Mouse (Mus musculus) hindbrain, embryonic 16.5 days (tissue): Measurements from ENCODE around the gene Kcnk1. TPM values are rescaled to one million over a fixed set of nuclear protein-coding genes. Genes with fewer than 3 reads are reported as not detected.

Experiments used
- ATAC-seq: fragments of 200-750 bp; cut with Nextera tagmentation; 2 replicates; pipeline ENCODE4 v1.8.0; 2017; ENCODE audit warnings: moderate TSS enrichment, moderate library complexity
- H3K27ac ChIP-seq: fragments of 300-500 bp; sonication (generic); 2 replicates; pipeline ENCODE4 v1.5.1; 2014; ENCODE audit warnings: low read depth, mild to moderate bottlenecking, control low read depth, low read length, moderate library complexity
- H3K27me3 ChIP-seq: fragments of 300-500 bp; sonication (generic); replicated peaks from 2 replicates; pipeline ENCODE4 v1.6.1; 2014; ENCODE audit warnings: low read length; ENCODE audit not compliant: control insufficient read depth, insufficient read depth
- H3K36me3 ChIP-seq: fragments of 300-500 bp; sonication (generic); 2 replicates; pipeline ENCODE4 v1.6.1; 2014; ENCODE audit warnings: mild to moderate bottlenecking, low read length, moderate library complexity, mixed read lengths; ENCODE audit not compliant: control insufficient read depth, insufficient read depth
- H3K4me1 ChIP-seq: fragments of 300-500 bp; sonication (generic); 2 replicates; pipeline ENCODE4 v1.6.1; 2014; ENCODE audit warnings: low read depth, low read length; ENCODE audit not compliant: control insufficient read depth, insufficient read depth
- H3K4me2 ChIP-seq: fragments of 300-500 bp; sonication (generic); 2 replicates; pipeline ENCODE4 v1.6.1; 2014; ENCODE audit warnings: mild to moderate bottlenecking, low read length, control low read depth, moderate library complexity
- H3K4me3 ChIP-seq: fragments of 300-500 bp; sonication (generic); 2 replicates; pipeline ENCODE4 v1.5.1; 2014; ENCODE audit warnings: mild to moderate bottlenecking, low read length, control low read depth, moderate library complexity
- H3K9ac ChIP-seq: fragments of 300-500 bp; sonication (generic); 2 replicates; pipeline ENCODE4 v1.6.1; 2014; ENCODE audit warnings: low read depth, mild to moderate bottlenecking, control low read depth, low read length, moderate library complexity
- H3K9me3 ChIP-seq: fragments of 300-500 bp; sonication (generic); 2 replicates; pipeline ENCODE4 v1.6.1; 2014; ENCODE audit warnings: mild to moderate bottlenecking, low read length, moderate library complexity; ENCODE audit not compliant: control insufficient read depth
- WGBS: fragments of 180-500 bp; shearing (Covaris S2); extraction: QIAGEN DNeasy Blood & Tissue Kit; methylation state at CpG from one replicate; pipeline ENCODE4 v1.1.7; 2014; 5-methylcytosine and 5-hydroxymethylcytosine counted together
- polyA plus RNA-seq: library from polyadenylated mRNA; unstranded; fragments of >200 nt; fragmentation: Nextera tagmentation; extraction: Ambion mirVana; gene quantifications from 2 replicates; pipeline ENCODE4 v1.2.1, GENCODE M21; 2015

Gene Kcnk1
- 29.3 and 32.7 TPM in 2 replicates for polyA plus RNA-seq

- Histone ChIP-seq H3K27me3 (peaks cover 2% of the 10 kb centered on the region; the same call in 1 of the 2 replicates), H3K4me1 (peaks cover 23% of the 10 kb centered on the region), H3K9me3 (no peaks in the 10 kb centered on the region), H3K4me3 (peak within 1 kb of the TSS; percentile 72), H3K4me2 (peak within 1 kb of the TSS; percentile 93), H3K36me3 (no peaks in the 10 kb centered on the region), H3K27ac (peak within 1 kb of the TSS; percentile 85), H3K9ac (peak within 1 kb of the TSS; percentile 84)
- under 1% methylated on average over 73 of the region's 73 CpGs for WGBS
- ATAC-seq = peak; percentile 81
Observed at GRCm38 (mm10) chr8:125995101-125995986, at the start of gene Kcnk1. Gene Kcnk1, plus strand, starts transcription at chr8:125995170.

- H3K27ac ChIP-seq = no peak overlapping the region
- WGBS = 83% methylated on average over 9 of the region's 9 CpGs
- H3K9me3 ChIP-seq = no peaks in the 10 kb centered on the region
- H3K9ac ChIP-seq = no peak overlapping the region
- H3K36me3 ChIP-seq = no peaks in the 10 kb centered on the region
- no peak for ATAC-seq
- no peak overlapping the region for H3K4me3 ChIP-seq
- H3K4me1 ChIP-seq = no peaks in the 10 kb centered on the region
- no peak overlapping the region for H3K4me2 ChIP-seq
- H3K27me3 ChIP-seq = 0 out of 2 replicates have a peak, but pooled peaks cover 2% of the 10 kb centered on the region
Observed at GRCm38 (mm10) chr8:125948696-125949308, 46.2 kb upstream of the Kcnk1 start.

GRCm38 (mm10) chr8:125950007-125950940, 44.7 kb upstream of the Kcnk1 start:
- Histone ChIP-seq H3K9me3 (no peaks in the 10 kb centered on the region), H3K4me1 (no peaks in the 10 kb centered on the region), H3K27ac (no peak overlapping the region), H3K36me3 (no peaks in the 10 kb centered on the region), H3K9ac (no peak overlapping the region), H3K4me2 (0 out of 2 replicates have a peak overlapping the region, but pooled peaks have one; percentile 29), H3K27me3 (0 out of 2 replicates have a peak, but pooled peaks cover 2% of the 10 kb centered on the region), H3K4me3 (no peak overlapping the region)
- WGBS = 24% methylated on average over 23 of the region's 23 CpGs
- peak; percentile 94 for ATAC-seq

- H3K9ac ChIP-seq = peak overlapping the region; percentile 31; the same call in 1 of the 2 replicates
- H3K4me1 ChIP-seq = no peaks in the 10 kb centered on the region; the same call in 1 of the 2 replicates
- H3K27me3 ChIP-seq = 0 out of 2 replicates have a peak, but pooled peaks cover 2% of the 10 kb centered on the region
- no peak overlapping the region for H3K4me3 ChIP-seq
- WGBS = 10% methylated on average over 11 of the region's 11 CpGs
- H3K36me3 ChIP-seq = no peaks in the 10 kb centered on the region
- no peak overlapping the region for H3K27ac ChIP-seq
- no peaks in the 10 kb centered on the region for H3K9me3 ChIP-seq
- peak overlapping the region; percentile 45; the same call in 1 of the 2 replicates for H3K4me2 ChIP-seq
- ATAC-seq = no peak; the same call in 1 of the 2 replicates
Observed at GRCm38 (mm10) chr8:125955671-125956070, 39.3 kb upstream of the Kcnk1 start.

- Histone ChIP-seq H3K9ac (no peak overlapping the region), H3K9me3 (peaks cover 3% of the 10 kb centered on the region), H3K4me2 (no peak overlapping the region), H3K4me3 (no peak overlapping the region), H3K4me1 (no peaks in the 10 kb centered on the region; the same call in 1 of the 2 replicates), H3K27me3 (no peaks in the 10 kb centered on the region), H3K36me3 (no peaks in the 10 kb centered on the region), H3K27ac (no peak overlapping the region)
- 73% methylated on average over 9 of the region's 9 CpGs for WGBS
- no peak for ATAC-seq
Observed at GRCm38 (mm10) chr8:125956796-125957195, 38.2 kb upstream of the Kcnk1 start.

- Histone ChIP-seq H3K27ac (no peak overlapping the region), H3K9ac (no peak overlapping the region), H3K36me3 (no peaks in the 10 kb centered on the region), H3K4me2 (no peak overlapping the region), H3K9me3 (peaks cover 3% of the 10 kb centered on the region), H3K4me1 (no peaks in the 10 kb centered on the region; the same call in 1 of the 2 replicates), H3K27me3 (no peaks in the 10 kb centered on the region), H3K4me3 (no peak overlapping the region)
- no peak for ATAC-seq
- 59% methylated on average over 13 of the region's 13 CpGs for WGBS
Observed at GRCm38 (mm10) chr8:125957226-125957993, 37.6 kb upstream of the Kcnk1 start.

GRCm38 (mm10) chr8:125957994-125958368, 37.0 kb upstream of the Kcnk1 start:
- no peaks in the 10 kb centered on the region for H3K27me3 ChIP-seq
- ATAC-seq = no peak
- H3K36me3 ChIP-seq = no peaks in the 10 kb centered on the region
- WGBS = 85% methylated on average over 1 of the region's 1 CpGs
- no peak overlapping the region for H3K4me3 ChIP-seq
- H3K9me3 ChIP-seq = peaks cover 3% of the 10 kb centered on the region
- H3K4me2 ChIP-seq = no peak overlapping the region
- H3K9ac ChIP-seq = no peak overlapping the region
- no peak overlapping the region for H3K27ac ChIP-seq
- no peaks in the 10 kb centered on the region; the same call in 1 of the 2 replicates for H3K4me1 ChIP-seq

GRCm38 (mm10) chr8:125959363-125959771, 35.6 kb upstream of the Kcnk1 start:
- Histone ChIP-seq H3K27me3 (no peaks in the 10 kb centered on the region), H3K9me3 (peaks cover 3% of the 10 kb centered on the region), H3K4me2 (no peak overlapping the region), H3K27ac (no peak overlapping the region; the same call in 1 of the 2 replicates), H3K9ac (no peak overlapping the region), H3K4me3 (no peak overlapping the region), H3K4me1 (peaks cover 9% of the 10 kb centered on the region), H3K36me3 (no peaks in the 10 kb centered on the region)
- ATAC-seq = peak; percentile 29; the same call in 1 of the 2 replicates
- WGBS = 54% methylated on average over 4 of the region's 4 CpGs
